Mouse (Mus musculus) adrenal gland, postnatal 36 days (tissue): ENCODE measurements at regions not wholly inside any gene's neighbourhood (a gene's known extent, or its start where the extent isn't known, plus 50 kb on each side); places are given as distances from the start of the nearest gene placed in this dataset.

Experiments used
- DNase-seq, 2 experiments: peaks; one replicate each; pipeline ENCODE4 v3.0.0; 2021; ENCODE audit warnings: mixed read lengths in 1 of 2

- no peak for DNase-seq
Measured at GRCm38 (mm10) chr14:105570156-105570555, 311.8 kb downstream of the Ndfip2 start.

DNA sequence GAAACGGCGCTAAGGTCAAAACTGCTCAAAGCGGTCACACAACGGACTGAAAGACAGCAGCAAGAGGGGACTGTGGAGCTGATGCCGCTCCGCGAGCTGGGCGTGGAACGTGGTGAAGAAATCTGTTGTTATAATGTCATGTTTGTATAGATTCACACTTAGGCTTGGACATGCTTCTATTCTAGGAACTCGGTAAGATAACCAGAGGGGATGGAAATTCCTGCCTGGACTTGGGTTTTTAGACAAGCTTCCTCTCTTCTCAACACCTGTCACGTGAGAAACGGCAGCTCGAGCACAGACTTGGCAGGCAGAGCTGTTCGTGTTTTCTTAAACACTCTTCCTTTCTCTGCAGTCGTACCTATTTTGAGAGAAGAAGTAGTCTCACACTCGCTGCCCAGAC is 307.5 kb downstream of the Ndfip2 start:
- DNase-seq, result no peak

- DNase-seq, result no peak
Measured at GRCm38 (mm10) chr14:105562843-105563242, 304.5 kb downstream of the Ndfip2 start.

- DNase-seq, result peak; percentile 32 to 33
Measured at GRCm38 (mm10) chr14:105556813-105557212, 298.4 kb downstream of the Ndfip2 start.

DNA sequence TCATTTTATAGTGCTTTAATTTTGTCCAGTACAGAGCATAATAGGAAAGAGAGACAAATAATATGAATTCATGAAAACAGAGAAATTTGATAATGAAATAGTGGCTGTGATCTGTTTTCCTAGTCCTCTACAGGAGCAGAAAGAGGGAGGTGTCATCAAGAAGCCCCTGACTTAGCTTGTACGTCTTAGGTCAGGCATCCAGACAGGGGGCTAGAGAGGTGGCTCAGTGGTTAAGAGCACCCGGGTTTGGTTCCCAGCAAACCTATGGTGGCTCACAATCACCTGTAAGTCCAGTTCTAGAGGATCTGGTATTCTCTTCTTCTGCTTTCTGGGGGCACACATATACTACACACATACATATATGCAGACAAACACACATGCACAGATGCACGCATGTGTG is 285.7 kb downstream of the Ndfip2 start:
- no peak for DNase-seq

DNA sequence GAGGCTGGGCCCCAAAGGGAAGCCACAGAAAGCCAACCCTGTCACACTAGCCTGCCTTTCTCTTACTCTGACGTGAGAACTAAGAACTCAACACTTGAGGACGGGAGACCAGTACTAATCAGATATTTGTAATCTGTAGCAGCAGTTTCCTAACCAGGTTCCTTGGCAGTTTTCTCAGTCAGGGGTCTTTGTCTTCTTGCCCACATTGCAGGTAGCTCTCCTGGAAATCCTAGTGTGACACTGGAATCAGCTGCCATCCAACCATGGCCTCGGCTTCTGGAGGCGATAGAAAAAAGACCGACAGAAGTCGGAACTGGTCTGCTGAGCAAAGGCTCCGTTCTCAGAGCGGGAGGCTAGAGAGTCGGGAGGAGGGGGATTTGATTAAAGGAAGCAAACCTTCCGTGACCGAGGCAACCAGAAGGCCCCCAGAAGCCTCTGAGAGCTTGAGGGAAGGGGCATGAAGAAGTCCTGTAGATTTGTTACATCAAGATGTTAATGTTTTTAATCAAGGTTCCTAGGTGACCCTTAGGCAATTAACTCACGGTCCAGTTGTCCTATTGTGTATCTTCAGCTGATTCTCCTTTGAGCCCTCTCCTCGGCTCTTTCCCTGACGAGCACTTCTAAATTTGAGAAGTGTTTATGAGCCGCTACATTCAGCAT is 284.2 kb downstream of the Ndfip2 start:
- DNase-seq, result no peak

GRCm38 (mm10) chr14:105542090-105542485 is 283.7 kb downstream of the Ndfip2 start:
- no peak for DNase-seq

GRCm38 (mm10) chr14:105532168-105532745 is 273.9 kb downstream of the Ndfip2 start:
- DNase-seq, result no peak

DNA sequence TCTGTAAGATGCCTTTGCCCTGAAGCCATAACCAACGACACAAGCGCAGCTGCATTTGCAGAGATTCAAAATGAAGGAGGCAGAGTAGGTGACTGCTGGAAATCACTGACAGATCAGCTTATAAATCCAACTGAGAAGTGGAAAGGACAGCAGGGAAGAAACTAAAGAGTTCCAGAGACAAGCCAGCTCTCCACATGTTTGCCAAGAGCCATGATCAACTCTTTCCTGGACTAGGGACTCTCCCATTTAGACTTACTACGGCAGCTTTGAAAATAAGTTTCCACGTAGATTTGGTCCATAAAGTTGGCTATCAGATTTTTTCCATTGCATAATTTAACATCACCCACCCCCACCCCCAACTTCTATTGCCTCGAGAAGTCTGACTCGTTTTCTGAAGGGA is 269.7 kb downstream of the Ndfip2 start:
- DNase-seq, result no peak

DNA sequence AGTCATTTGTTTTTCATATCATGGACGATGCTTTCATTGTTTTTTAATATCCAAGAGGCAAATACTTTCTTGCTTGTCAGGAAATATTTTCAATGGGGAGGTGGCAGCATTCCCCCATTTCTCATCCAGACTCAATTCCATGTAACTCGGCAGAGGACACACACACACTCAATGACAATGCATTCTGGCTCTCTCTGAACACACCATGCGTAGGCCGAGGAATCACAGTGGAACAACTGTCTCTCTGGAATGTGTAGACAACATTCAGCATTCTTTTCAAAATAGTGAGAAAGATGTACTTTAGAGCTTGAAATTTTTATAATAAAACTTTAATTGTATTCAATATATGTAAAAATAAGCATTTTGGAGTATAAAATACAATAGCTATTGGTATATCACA is 265.5 kb downstream of the Ndfip2 start:
- no peak for DNase-seq

- DNase-seq, result no peak
Measured at GRCm38 (mm10) chr14:105522279-105522678, 263.9 kb downstream of the Ndfip2 start.

DNA sequence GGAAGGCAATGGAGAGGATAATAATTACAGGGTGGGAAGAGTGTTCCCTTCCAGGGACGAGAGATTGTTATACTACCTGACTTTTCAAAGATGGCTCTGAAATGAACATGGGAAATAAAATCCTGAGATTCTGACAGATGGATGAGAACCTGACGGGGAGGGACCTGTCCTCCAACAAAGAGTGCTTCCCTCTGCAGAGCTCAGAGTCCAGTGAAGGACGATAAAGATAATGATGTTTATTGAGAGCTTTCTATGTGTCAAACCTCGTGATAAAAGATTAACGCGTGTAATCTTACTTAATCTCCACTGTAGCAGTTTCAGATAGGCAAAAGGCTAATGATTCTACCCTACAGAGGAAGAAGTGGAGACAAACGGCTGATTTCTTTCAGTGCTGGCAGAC is 260.3 kb downstream of the Ndfip2 start:
- no peak for DNase-seq

GRCm38 (mm10) chr14:105514413-105514812 is 256.0 kb downstream of the Ndfip2 start:
- no peak for DNase-seq

GRCm38 (mm10) chr14:105512914-105513677 is 254.7 kb downstream of the Ndfip2 start:
- DNase-seq, result no peak

GRCm38 (mm10) chr14:105511826-105512225 is 253.5 kb downstream of the Ndfip2 start:
- DNase-seq, result no peak

DNA sequence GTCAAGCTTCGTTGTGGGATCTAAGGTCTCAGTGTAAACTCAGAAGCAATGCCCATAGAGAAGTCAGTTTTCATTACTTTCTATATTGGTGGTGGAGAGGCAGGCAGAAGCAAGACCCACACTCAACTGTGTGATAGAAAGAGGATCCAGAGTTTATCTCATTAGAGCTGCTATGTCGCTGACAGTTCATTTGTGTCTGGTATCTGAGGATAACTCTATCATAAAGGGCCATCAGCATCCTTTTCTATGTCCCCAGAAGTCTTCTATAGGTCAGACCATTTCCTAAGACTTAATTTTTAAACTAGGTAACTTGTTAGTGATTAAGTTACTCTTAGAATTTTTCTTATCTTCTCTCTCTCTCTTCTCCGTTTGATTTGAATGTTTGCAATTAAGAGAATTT is 252.8 kb downstream of the Ndfip2 start:
- DNase-seq, result no peak

DNA sequence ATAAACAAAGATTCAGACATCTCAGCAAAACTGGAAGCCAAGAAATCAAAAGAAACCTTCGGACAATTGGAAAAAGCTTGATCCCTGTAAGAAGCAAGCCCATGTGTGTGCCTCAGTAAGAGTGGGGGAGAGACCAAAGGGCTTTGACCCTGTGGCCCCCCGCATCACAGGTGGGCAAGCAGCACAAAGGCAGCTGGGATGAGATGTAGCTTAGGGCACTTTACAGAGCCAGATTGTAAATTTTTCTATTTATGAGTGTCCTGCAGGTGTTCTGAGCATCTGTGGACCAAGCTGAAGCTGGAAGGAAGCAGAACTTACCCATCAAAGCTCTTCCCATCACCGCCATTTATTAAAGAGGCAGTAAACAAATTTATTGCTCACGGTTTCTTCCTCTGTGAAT is 246.9 kb downstream of the Ndfip2 start:
- no peak for DNase-seq

GRCm38 (mm10) chr14:105504376-105504775 is 246.0 kb downstream of the Ndfip2 start:
- no peak for DNase-seq

GRCm38 (mm10) chr14:105503806-105504205 is 245.4 kb downstream of the Ndfip2 start:
- no peak for DNase-seq

DNA sequence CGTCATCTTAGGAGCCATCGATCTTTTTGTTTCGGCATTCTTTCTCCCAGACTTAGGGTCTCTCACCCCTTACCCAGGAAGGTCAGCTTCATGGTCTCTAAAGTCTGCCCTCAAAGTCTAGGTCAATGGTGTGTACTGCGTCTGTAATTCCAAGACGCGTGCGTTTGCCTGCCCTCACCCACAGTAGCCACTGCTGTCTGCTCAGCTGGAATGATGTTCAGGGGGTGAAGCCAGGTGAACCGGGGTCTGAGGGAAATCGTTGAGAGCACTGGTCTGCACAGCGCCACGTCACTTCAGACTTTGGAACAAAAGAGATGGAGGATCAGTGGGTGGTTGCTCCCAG is 244.2 kb downstream of the Ndfip2 start:
- no peak for DNase-seq

DNA sequence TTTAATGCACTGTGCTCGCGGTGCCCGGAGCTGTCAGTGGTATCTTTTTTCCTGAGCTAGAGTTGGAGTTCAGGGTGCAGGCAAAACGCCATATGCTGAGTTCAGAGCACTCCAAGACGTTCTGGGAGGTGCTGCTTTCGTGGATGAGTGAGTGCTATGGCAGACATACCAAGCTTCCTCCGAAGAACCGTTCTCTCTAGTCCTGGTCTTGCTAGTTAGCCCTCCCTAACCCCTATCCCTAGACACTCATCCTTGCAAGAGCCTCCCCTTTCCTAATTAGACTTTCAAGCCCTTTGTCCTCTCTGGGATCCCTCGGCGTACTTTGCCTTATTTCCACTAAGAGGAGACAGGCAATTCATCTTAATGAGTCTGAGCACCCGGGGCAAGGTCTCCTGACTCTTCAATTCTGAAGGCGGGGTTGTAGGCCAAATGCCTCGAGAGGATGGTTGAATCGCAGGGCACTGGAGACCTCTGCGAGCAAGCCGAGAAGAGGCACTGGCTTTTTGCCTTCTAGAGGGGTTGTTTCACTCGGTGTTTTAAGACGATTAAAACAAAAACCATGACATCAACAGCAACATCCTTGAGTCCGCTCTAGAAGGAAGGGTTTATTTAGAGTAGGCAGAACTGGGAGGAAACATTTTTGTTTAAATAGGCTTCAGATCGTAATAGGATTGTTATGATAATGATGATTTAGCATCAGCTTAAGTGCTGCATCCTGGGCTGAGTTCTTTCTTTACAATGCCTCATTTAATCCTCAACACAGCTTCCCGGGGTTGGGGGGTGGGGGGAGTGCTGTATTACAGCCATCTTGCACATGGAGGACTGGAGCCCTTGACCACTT is 243.6 kb downstream of the Ndfip2 start:
- DNase-seq, result peak; percentile 9 to 21

DNA sequence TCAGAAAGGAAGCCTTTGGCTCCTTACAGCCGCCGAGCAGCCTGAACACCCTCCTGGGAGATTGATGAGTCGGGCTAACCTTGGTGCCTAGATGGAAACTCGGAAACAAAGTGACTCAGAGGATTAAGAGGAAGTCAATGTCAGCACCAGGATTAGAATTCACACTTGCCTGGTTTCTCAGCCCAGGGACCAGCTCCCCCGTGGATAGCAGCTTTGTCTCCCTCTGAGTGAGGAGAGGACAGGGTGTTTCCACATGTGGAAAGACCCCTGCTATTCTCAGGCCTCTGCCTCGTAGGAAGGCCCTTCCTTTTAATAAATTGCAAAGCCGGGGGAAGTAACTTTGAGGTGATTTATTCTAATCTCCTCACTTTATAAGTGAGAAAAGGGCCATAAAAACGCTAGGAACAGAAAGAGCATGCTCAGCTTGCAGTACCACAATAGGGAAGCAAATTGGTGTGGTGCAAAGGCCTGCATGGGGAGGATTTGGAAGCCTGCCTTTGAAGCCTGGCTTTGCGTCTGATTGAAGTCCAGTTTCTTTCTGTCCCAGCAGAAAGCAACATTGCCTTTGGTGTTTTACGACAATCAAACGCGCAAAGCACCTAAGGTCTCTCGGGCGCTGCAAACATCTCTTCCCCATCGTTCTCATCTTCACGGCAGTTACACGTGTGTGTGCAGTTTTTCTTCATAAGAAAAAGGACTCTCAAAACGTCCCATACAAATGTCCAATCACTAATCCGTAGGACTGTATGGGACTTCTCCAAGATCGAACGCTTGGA is 242.8 kb downstream of the Ndfip2 start:
- DNase-seq, result peak; percentile 53 to 70
